Mouse (Mus musculus): ENCODE data around the gene Lin54. TPM values are rescaled to one million over a fixed set of nuclear protein-coding genes. Genes with fewer than 3 reads are reported as not detected.
A peak's percentile ranks its signal among the peaks of the same experiment; 100 is the strongest.

The Lin54 gene
- polyA plus RNA-seq, 1 experiment: 2.9 TPM

DNA sequence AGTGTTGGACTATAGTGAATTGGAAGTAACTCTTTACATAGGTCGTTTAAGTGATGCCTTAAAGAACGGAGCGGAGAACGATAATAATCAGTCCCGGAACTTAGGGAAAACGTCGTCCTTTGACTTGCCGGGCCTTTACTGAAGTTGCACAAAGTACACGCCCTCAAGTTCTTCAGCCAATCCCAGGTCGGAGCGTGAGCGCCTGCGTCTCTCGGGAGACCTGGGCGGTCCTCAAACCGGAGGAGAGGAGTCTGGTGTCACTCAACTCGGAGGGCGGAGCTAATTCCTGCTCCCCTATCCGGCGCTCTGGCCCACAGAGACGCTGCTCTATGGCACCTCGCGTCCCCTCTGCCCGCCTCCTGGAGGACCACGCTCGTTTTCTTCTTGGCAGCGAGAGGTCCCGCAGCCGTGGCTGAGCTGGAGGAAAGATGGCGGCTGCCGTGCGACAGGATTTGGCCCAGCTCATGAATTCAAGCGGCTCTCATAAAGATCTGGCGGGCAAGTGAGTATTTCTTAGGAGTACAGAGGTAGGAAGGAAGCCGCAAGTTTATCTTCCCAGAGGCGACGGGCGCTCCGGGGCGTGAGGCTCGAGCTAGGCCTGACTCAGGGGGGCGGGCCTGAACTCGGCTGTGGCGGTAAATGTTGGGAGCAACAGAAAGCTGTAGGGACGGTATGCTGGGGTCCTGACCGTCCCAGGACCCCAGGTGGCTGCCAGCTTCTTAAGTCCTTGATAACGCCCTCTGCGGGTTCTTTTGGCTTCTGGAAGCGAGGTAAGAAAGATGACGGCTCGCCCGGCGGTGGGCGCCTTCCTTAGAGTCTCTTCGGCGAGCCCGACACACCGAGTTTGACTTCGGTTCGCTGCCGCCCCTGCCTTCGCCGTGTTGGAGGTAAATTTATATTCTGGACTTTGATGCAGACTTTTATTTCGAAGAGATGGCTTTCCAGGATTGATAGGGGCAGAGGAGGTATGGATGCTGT lies 17.9 kb upstream of the Lin54 start, which contains the start of gene Cops4:
Gene Cops4 (plus strand): TSS at position 261 of the 978 bp plus-strand sequence.
- H3ac ChIP-seq (ENCODE audit: control insufficient read depth, insufficient read length): peak within 1 kb of the TSS; percentile 42
- no peaks in the 10 kb centered on the region for H3K36me3 ChIP-seq (ENCODE audit: control insufficient read depth, insufficient read depth)
- TF ChIP-seq MAX (IDR thresholded peaks at IDR 0.05; ENCODE audit: low read depth): no peak
- peak; percentile 72 for TF ChIP-seq POLR2A (IDR thresholded peaks at IDR 0.05; ENCODE audit: insufficient read length, low read depth)
- no peak for TF ChIP-seq REST (IDR thresholded peaks at IDR 0.05; ENCODE audit: insufficient read depth, insufficient read length)
- TF ChIP-seq CEBPB (IDR thresholded peaks at IDR 0.05; ENCODE audit: insufficient read depth, poor library complexity, severe bottlenecking): no peak
- TF ChIP-seq POLR2AphosphoS2 (IDR thresholded peaks at IDR 0.05; ENCODE audit: insufficient read length, low read depth): peak; percentile 59
- no peak for TF ChIP-seq USF1 (IDR thresholded peaks at IDR 0.05; ENCODE audit: low read depth)
- no peak for TF ChIP-seq TCF3 (IDR thresholded peaks at IDR 0.05; ENCODE audit: insufficient read length, low read depth)
- no peak for TF ChIP-seq MYOG (IDR thresholded peaks at IDR 0.05; ENCODE audit: control insufficient read depth in 1 of 3, insufficient read depth in 1 of 3, insufficient read length in 2 of 3, low read depth in 2 of 3)
- no peak for TF ChIP-seq TCF12 (IDR thresholded peaks at IDR 0.05; ENCODE audit: insufficient read depth, poor library complexity, severe bottlenecking)
- TF ChIP-seq MYOD1 (IDR thresholded peaks at IDR 0.05; ENCODE audit: control insufficient read depth in 1 of 3, insufficient read length in 2 of 3, low read depth in 2 of 3): no peak
- TF ChIP-seq E2F4 (IDR thresholded peaks at IDR 0.05; ENCODE audit: insufficient read depth): no peak
- TF ChIP-seq SRF (IDR thresholded peaks at IDR 0.05; ENCODE audit: control insufficient read depth, insufficient read length, low read depth): peak; percentile 72
- peak within 1 kb of the TSS; percentile 65 for H3K4me3 ChIP-seq
- peaks cover 45% of the 10 kb centered on the region for H3K79me2 ChIP-seq (ENCODE audit: control insufficient read depth, insufficient read depth)
- H3K4me2 ChIP-seq (ENCODE audit: low read depth): peak within 1 kb of the TSS; percentile 87
- no peaks in the 10 kb centered on the region for H3K27me3 ChIP-seq (ENCODE audit: control insufficient read depth, insufficient read depth, insufficient read length)

DNA sequence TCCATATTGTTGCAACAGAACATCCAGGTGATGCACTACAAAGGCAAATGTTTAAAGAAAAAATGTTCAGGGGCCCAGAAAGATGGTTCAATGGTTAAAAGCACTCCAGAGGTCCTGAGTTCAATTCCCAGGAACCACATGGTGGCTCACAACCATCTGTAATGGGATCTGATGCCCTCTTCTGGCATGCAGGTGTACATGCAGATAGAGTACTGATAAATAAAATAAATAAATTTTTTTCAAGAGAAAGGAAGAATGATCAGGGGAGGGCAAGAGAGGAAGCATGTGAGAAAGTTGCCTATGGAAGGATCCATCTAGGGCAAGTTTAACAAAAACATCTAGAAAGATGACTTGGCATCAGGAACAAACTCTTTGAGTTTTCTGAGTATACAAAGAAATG lies 12.1 kb upstream of the Lin54 start:
- Histone ChIP-seq H3K4me2 (ENCODE audit: low read depth) (no peak overlapping the region), H3K79me2 (ENCODE audit: control insufficient read depth, insufficient read depth) (no peaks in the 10 kb centered on the region), H3ac (ENCODE audit: control insufficient read depth, insufficient read length) (no peak overlapping the region), H3K27me3 (ENCODE audit: control insufficient read depth, insufficient read depth, insufficient read length) (peaks cover 5% of the 10 kb centered on the region), H3K36me3 (ENCODE audit: control insufficient read depth, insufficient read depth) (no peaks in the 10 kb centered on the region), H3K4me3 (no peak overlapping the region)
- no peak for TF ChIP-seq SRF (IDR thresholded peaks at IDR 0.05; ENCODE audit: control insufficient read depth, insufficient read length, low read depth)
- no peak for TF ChIP-seq CEBPB (IDR thresholded peaks at IDR 0.05; ENCODE audit: insufficient read depth, poor library complexity, severe bottlenecking)
- no peak for TF ChIP-seq MYOD1 (IDR thresholded peaks at IDR 0.05; ENCODE audit: control insufficient read depth in 1 of 3, insufficient read length in 2 of 3, low read depth in 2 of 3)
- no peak for TF ChIP-seq MYOG (IDR thresholded peaks at IDR 0.05; ENCODE audit: control insufficient read depth in 1 of 3, insufficient read depth in 1 of 3, insufficient read length in 2 of 3, low read depth in 2 of 3)
- no peak for TF ChIP-seq USF1 (IDR thresholded peaks at IDR 0.05; ENCODE audit: low read depth)
- TF ChIP-seq TCF12 (IDR thresholded peaks at IDR 0.05; ENCODE audit: insufficient read depth, poor library complexity, severe bottlenecking): no peak
- TF ChIP-seq REST (IDR thresholded peaks at IDR 0.05; ENCODE audit: insufficient read depth, insufficient read length): no peak
- TF ChIP-seq POLR2AphosphoS2 (IDR thresholded peaks at IDR 0.05; ENCODE audit: insufficient read length, low read depth): no peak
- TF ChIP-seq POLR2A (IDR thresholded peaks at IDR 0.05; ENCODE audit: insufficient read length, low read depth): no peak
- TF ChIP-seq TCF3 (IDR thresholded peaks at IDR 0.05; ENCODE audit: insufficient read length, low read depth): no peak

DNA sequence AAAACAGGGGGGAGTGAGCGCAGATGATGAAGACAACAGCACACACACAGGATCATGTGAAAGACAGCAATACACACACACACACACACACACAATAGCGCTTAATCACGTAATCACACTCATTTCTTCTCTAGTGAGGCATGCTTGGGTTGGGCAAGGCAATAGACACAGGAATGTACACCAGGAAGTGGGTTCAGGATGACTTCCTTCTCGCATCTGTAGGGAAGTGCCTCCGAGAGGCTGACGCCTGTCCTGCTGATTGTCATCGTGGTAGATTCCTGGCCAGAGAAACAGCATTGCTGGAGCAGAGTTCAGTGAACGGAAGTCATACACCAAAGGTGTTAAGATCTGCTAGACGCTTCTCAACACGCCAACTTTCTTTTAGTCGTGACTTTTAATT lies 8.8 kb upstream of the Lin54 start:
- TF ChIP-seq POLR2AphosphoS2 (IDR thresholded peaks at IDR 0.05; ENCODE audit: insufficient read length, low read depth) (no peak), SRF (IDR thresholded peaks at IDR 0.05; ENCODE audit: control insufficient read depth, insufficient read length, low read depth) (no peak), E2F4 (IDR thresholded peaks at IDR 0.05; ENCODE audit: insufficient read depth) (no peak), MAX (IDR thresholded peaks at IDR 0.05; ENCODE audit: low read depth) (no peak), MYOG (IDR thresholded peaks at IDR 0.05; ENCODE audit: control insufficient read depth in 1 of 3, insufficient read depth in 1 of 3, insufficient read length in 2 of 3, low read depth in 2 of 3) (no peak), TCF3 (IDR thresholded peaks at IDR 0.05; ENCODE audit: insufficient read length, low read depth) (no peak), REST (IDR thresholded peaks at IDR 0.05; ENCODE audit: insufficient read depth, insufficient read length) (no peak), MYOD1 (IDR thresholded peaks at IDR 0.05; ENCODE audit: control insufficient read depth in 1 of 3, insufficient read length in 2 of 3, low read depth in 2 of 3) (no peak), USF1 (IDR thresholded peaks at IDR 0.05; ENCODE audit: low read depth) (no peak), CEBPB (IDR thresholded peaks at IDR 0.05; ENCODE audit: insufficient read depth, poor library complexity, severe bottlenecking) (no peak), TCF12 (IDR thresholded peaks at IDR 0.05; ENCODE audit: insufficient read depth, poor library complexity, severe bottlenecking) (no peak), POLR2A (IDR thresholded peaks at IDR 0.05; ENCODE audit: insufficient read length, low read depth) (no peak)
- Histone ChIP-seq H3K27me3 (ENCODE audit: control insufficient read depth, insufficient read depth, insufficient read length) (peaks cover 5% of the 10 kb centered on the region), H3K4me2 (ENCODE audit: low read depth) (no peak overlapping the region), H3K4me3 (no peak overlapping the region), H3ac (ENCODE audit: control insufficient read depth, insufficient read length) (no peak overlapping the region), H3K36me3 (ENCODE audit: control insufficient read depth, insufficient read depth) (no peaks in the 10 kb centered on the region), H3K79me2 (ENCODE audit: control insufficient read depth, insufficient read depth) (no peaks in the 10 kb centered on the region)

DNA sequence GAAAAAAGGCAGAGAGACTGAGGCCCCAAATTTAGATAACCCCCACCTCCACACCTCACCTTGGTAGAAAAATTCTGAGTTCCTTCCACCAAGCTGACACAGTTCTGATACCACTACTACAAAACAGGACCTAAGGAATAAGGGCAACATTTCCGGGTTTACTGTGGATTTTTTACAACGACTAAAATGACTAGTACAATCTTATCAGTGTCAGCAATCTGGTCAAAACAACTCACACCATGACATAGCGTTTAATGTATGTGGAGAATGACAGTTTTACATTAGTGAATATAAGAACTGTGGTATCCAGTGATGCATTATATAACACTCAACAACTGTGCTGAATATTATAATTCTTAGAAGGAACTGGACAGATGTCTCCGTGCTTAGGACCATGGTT lies 828 bp upstream of the Lin54 start:
- Histone ChIP-seq H3K79me2 (ENCODE audit: control insufficient read depth, insufficient read depth) (peaks cover 31% of the 10 kb centered on the region), H3K4me3 (peak overlapping the region; percentile 58), H3K4me2 (ENCODE audit: low read depth) (peak overlapping the region; percentile 93), H3K27me3 (ENCODE audit: control insufficient read depth, insufficient read depth, insufficient read length) (no peaks in the 10 kb centered on the region), H3K36me3 (ENCODE audit: control insufficient read depth, insufficient read depth) (no peaks in the 10 kb centered on the region), H3ac (ENCODE audit: control insufficient read depth, insufficient read length) (no peak overlapping the region)
- no peak for TF ChIP-seq TCF3 (IDR thresholded peaks at IDR 0.05; ENCODE audit: insufficient read length, low read depth)
- TF ChIP-seq POLR2A (IDR thresholded peaks at IDR 0.05; ENCODE audit: insufficient read length, low read depth): no peak
